Mouse (Mus musculus) c-Kit-positive CD71-negative TER-119-negative erythroid progenitor cells, embryonic 14.5 days (primary cell): ENCODE data around the gene Tmem151b.

ENCODE experiments used
- DNase-seq: peaks from one replicate; pipeline ENCODE4 v3.0.0-alpha.2; 2013; ENCODE audit warnings: low read depth

Gene Tmem151b

DNA sequence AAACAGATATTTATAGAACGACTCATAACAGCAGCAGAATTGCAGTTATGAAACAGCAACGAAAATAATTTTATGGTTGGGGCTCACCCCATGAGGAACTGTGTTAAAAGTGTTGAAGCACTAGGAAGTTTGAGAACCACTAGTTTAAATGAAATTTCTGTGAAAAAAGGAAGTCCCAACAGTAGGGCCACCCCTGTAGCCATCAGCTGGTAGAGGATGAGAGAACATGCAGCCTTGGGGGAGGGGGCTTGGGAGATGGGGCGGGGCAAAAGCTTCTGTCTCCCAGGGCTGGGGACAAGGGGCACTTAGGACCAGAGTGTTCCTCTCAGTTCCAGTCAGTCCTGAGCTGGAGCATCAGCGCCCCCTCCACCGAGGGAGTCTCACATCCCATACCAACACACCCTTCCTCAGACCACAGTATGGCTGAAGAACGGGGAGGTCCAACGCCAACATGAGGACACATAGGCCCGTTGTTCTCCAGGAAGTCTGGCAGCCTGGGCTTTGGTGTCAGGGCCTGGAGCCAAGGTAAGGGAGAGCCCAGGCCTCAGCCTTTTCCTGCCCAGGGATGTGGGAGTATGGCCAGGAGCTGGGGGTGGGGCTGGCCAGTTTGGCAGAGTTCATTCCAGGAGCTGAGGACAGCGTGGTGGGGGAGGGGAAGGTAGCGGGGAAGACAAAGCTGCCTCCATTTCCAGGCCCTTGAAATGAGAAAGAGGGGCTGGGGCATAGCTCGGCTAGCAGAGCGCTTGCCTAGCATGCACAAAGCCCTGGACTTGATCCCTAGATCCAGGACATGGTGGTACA lies 34.8 kb upstream of the Tmem151b start:
- DNase-seq = no peak

DNA sequence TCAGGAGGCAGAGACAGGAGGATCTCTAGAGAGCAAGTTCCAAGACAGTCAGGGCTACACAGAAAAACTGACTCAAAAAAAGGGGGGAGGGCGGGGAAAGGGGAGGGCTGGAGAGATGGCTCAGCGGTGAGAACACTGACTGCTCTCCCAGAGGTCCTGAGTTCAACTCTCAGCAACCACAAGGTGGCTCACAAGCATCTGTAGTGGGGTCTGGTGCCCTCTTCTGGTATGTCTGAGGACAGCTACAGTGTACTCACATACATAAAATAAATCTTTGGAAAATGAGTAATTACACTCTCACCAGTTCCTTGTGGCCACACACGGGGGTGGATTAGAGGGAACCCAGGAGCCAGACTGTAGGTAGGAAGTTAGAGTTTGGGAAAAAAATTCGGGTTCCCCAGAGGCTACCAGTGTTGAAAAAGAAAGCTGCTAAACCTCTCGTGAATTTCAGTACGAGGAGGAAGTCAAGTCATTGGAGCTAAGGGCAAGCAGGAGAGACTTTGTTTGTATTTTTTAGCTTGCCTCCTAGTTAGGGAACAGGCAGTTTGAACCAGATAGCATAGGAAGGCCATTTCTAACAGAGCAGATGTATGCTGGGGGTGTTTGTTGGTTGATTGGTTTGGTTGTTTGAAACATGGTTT lies 33.4 kb upstream of the Tmem151b start:
- no peak for DNase-seq

DNA sequence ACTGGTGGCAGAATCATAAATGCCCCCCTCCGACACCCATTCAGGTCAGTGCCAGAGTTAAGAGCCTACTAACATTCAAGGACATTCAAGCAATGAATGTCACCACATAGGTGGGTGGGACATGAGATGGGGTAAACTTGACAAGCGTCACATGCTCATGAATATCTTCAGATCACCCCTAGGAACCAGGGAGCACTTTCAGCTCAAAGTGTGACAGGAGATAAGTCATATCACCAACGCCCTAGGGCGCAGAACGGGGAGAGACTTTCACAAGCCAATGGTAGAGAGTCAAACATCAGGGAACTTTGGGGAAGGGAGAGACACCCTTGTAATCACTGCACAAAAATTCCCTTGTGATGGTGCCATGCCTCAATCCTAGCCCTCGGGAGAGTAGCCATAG lies 32.7 kb upstream of the Tmem151b start:
- no peak for DNase-seq

DNA sequence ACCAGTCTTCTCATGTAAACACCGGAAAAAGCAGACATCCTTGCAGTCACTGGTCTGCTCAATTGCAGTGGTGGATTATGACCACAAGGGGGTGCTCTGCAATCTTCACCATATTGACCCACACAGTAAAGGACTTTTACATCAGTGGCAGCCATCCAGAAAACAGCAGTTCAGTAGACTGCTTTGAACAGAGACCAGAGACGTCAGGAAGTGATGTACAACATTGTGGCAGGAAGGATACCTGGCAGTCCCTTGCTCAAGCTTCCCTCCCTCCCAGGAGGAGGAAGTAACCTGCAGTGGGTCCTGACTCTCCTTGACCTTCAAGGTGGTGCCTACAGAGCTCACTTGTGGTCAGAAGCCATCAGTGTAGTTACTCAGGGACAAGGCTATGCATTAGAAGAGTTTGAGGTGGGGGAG lies 32.1 kb upstream of the Tmem151b start:
- peak; percentile 80 for DNase-seq

DNA sequence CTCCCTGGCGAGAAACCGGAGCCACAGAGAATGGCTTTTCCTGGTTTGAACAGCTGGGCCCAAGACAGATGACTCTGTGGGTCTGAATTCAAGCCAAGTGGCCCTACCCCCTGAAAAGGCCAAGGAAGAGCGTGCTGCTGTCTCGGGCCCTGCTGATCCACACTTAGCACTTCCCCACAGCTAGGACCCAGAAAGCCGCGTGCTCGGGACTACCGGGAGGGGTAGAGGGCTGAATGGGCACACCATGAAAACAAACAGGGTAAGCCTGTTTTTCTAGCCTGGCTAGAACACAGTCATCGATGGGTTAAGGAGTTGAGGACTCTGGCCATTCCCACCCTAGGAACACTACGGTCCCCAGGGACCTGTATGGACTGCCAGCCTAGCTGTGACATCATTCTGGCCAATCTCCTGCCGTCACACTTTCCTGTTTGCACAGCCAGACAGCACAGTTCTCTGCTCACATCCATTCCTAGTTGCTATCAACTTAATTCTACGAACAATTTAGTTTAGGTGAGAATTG lies 31.5 kb upstream of the Tmem151b start:
- no peak for DNase-seq

DNA sequence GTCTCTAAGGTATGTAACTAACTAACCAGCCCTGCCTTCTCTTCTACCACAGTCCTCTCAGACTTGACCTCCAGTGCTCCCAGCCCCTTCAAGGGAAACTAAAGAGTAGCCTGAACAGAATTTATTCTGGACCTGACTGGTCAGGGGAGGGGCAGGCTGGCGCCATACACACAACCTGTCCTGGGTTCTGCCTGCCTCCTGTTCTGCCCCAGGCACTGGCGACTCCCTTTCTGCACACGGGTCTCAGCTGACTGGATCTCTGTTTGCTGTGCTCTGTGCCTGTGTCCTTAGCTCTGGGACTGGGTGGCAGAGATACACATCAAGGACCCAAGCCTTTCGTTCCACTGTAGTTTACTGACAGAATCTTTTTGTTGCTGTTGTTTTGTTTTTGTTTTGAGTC lies 30.1 kb upstream of the Tmem151b start:
- no peak for DNase-seq

DNA sequence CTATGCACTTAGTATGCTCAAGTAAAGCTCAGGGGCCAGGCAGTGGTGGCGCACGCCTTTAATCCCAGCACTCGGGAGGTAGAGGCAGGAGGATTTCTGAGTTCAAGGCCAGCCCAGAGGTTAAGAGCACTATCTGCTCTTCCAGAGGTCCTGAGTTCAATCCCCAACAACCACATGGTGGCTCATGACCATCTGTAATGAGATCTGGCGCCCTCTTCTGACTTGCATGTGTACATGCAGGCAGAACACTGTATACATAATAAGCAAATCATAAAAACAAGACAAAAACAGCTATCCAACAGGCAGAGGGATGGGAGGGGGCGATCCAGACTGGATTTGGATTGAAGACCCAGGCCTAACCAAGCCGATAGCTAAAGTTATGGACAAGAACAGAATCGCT lies 29.4 kb upstream of the Tmem151b start:
- no peak for DNase-seq

DNA sequence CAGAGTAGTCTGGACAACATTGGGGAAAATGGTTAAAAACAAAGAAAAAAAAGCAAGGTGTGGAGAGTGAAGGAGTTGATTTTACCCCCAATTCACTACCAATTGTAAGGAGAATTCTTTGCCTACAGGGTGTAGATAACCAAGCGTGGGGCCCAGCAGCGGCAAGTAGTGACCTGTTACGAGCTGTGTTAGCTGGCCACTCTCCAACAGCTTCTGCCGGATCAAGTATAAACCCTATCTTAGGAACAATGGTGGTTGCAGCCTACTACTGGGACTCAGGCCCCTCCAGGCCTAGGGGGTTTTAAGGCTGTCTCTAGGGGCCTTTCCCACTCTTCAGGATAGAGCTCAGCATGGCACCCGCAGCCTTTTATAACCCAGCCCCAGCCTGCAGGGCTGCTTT lies 28.8 kb upstream of the Tmem151b start:
- DNase-seq = no peak

DNA sequence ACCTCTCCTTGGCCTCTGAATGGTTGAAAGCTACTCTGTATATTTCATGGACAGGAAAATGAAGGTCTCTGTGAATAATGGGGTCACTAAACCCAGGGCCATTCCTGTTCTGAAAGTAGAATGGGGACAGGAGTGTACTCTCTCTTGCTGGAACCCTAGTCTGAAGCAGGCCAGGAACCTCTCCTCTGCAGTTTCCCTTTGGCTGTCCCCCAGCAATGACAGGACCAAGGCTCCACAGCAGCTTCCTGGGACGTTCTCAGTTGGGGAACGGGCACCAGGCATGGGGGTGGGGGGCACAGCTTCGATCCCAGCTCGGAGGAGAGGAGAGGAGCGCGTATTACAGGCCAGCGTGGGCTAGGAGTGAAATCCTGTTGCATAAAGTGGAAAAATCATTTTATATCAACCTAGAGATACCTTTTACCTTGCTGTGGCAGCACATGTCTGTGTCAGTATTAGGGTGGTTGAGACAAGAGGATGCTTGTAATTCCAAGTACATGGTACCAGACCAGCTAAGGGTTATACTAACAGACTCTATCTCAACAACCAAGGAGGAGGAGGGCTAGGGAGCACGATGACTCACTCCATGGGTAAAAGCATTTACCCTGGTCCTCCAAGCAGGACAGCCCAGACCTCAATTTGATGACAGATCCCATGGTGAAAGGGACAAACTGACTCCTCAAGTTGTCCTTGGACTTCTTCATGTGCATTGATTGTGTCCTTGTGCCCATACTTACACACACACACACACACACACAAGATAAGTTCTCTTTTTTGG lies 25.8 kb upstream of the Tmem151b start:
- no peak for DNase-seq

DNA sequence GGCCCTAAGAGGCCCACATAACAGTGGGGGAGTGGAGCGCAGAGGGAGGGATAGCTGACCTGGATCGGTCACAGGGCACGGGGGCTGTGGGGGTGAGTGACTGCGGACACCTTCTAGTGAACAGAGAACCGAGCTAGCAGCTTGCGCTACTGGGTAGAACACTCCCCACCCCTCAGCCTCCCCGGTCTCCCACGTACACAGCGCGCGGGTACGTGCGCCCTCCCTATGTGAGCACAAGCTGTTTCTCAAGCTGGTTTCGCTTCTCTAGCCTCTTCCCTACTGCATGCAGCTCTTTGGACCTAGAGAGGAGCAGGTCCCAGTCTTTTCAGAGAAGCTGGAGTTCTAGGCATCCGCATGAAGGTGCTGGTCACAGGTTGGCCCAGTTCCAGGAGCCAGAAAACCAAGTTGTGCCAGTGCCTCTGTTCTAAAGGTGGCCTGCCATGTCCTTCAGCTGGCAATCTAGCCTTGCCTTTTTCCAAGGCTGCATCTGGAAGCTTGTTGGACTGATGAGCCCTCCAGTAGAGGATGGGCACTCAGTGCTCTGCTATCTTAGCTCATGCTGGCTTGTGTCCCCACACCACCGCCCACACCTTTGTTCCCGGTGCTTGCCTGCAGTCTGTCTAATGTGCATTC lies 24.8 kb upstream of the Tmem151b start:
- DNase-seq = no peak

DNA sequence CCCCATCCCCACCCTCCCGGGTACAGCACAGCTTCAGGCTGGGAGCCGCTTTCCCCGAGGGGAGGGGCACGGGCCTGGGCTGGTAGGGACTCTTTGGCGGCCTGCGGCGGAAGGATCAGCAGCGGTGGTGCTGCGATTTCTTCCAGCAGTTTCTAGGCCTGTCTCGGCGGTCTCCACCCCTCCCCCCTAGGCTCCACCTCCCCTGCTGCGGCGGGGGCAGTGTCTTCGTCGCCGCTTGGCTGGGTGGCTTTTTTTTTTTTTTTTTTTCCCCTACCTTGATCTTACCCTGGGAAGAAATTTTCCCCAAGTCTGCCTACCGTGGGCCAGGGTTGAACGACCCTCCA lies 24.3 kb upstream of the Tmem151b start:
- peak; percentile 88 for DNase-seq

DNA sequence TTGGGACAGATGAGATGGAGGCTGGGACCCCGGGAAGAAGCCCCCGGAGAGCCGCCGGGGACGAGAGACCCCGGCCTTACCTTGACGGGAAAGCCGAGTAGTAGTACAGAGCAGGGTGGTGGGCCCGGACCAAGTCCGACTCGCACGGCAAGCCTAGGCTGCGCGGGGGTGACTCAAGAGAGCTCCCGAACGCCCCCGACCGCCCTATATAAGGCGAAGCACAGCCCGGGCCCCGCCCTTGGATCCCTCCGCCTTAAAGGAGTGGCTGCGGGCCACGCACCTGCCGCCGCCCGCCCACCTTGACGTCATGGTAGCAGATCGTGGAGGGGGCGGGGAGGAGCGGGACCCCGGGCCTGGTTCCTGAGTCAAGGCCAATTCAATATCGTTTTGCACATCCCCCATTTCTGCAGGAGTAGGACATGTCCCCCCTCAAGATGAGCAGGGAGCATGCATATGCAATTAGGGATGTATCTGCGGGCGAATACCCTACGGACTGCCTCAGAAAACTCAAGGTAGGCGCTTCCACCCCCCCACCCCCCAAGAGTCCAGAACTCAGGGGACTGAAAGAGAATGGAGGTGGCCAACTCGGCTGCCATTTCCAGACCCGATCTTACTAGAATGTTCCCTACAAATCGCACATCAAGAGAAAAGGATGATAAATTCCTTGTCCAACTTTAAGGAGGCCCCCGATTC lies 23.8 kb upstream of the Tmem151b start, which contains the start of gene Hsp90ab1:
Gene Hsp90ab1, minus strand, starts transcription at position 185 of the 693 bp plus-strand sequence.
- peak; percentile 95 for DNase-seq

DNA sequence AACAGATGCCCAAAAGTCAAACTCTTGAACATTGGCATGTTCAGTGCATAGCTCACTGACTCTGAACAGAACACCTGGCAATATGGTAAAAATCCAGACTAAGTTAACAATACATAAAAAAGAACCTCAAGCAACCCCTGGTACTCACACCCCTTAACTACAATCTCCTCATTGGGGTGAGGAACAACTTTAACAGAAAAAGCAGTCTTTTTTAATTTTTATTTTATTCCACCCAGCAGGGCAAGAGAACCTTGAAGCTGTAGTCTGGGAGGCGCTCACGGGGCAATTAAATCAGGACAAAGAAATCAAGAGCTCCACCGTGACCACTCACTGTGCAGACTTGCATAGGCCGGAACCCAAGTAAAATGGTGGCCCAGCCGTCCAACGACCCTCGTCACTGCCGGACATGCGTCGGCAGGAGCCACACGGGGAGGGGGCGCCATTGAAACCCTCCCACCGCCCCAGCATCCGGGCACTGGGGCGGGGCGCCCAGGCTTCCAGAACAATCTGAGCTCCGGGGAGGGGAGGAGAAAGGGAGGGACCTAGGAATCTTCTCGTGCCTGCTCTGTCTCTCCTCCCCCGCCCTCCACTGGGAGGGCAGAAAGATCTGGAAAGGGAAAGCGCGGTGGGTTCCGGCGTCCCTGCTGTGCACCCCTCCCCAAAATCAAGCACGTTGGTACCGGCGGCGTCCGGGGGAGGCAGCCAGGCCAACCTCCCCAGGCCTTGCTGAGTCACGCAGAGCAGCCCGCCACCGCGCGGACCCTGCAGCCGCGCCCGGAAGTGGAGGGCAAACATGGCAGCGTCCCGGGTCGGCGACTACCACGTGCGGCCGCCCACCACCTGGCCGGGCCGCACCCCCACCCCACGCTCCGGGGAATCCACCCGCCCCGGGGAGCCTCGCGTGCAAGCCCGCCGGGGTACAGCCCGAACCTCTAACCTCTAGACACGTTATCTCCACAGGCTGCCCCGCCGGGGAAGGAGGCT lies 22.9 kb upstream of the Tmem151b start:
- DNase-seq = no peak

DNA sequence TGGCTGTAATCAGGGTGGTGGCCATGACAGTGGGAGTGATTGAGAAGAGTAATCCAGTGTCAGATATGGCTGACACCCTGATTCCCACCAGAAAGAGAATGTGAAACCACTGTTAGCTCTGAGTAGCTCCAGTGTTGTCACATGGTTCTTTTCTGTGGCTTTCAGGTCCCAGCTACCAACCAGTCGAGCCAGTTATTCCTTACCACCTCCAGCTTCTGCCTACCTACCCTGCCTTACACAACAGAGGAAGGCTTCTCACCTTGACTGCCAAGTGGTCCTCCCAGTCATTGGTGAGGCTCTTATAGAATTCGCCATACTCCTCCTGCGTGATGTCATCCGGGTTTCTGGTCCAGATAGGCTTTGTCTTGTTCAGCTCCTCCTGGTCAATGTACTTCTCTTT lies 20.5 kb upstream of the Tmem151b start:
- DNase-seq = no peak

DNA sequence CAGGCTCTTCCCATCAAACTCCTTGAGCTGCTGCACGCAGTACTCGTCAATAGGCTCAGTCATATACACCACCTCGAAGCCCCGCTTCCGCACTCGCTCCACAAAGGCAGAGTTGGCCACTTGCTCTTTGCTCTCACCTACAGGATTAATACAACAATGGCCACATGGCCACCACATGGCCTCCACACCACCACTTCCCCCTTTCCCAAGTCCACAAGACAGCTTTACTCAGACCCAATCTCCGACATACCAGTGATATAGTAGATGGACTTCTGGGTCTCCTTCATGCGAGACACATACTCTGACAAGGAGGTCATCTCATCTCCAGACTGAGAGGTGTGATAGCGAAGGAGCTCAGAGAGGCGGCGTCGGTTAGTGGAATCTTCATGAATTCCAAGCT lies 19.5 kb upstream of the Tmem151b start:
- DNase-seq = no peak

DNA sequence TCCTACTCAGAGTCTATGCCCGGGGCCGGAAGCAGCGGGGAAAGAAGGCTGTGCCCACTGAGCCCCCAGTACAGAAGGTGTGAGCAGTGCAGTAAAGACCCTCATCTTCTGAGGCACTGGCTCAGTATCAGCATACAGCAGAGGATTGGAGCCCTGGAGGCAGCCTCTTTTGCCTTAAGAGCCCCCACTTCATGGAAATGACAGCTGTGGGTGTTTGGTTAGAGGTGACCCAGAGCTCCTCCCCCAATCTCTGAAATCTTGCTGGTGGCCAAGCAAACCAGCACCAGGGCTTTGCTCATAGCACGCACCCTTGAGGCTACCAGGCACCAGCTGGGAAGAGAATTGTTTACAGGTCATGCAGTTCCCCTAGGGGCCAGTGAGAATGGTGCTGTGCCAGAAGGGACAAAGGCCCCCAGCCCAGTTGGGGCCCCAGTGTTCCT lies 17.7 kb upstream of the Tmem151b start:
- DNase-seq = no peak

DNA sequence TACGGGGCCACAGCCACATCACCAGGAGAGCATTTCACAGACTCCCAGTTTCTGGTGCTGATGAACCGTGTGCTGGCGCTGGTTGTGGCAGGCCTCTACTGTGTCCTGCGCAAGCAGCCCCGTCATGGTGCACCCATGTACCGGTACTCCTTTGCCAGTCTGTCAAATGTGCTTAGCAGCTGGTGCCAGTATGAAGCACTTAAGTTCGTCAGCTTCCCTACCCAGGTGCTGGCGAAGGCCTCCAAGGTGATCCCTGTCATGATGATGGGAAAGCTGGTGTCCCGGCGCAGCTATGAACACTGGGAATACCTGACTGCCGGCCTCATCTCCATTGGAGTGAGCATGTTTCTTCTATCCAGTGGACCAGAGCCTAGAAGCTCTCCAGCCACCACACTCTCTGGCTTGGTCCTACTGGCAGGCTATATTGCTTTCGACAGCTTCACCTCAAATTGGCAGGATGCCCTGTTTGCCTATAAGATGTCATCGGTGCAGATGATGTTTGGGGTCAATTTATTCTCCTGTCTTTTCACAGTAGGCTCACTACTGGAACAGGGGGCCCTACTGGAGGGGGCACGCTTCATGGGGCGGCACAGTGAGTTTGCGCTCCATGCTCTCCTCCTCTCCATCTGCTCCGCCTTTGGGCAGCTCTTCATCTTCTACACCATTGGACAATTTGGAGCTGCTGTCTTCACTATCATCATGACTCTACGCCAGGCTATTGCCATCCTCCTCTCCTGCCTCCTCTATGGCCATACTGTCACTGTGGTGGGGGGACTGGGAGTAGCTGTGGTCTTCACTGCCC lies 17.1 kb upstream of the Tmem151b start:
- DNase-seq = no peak

DNA sequence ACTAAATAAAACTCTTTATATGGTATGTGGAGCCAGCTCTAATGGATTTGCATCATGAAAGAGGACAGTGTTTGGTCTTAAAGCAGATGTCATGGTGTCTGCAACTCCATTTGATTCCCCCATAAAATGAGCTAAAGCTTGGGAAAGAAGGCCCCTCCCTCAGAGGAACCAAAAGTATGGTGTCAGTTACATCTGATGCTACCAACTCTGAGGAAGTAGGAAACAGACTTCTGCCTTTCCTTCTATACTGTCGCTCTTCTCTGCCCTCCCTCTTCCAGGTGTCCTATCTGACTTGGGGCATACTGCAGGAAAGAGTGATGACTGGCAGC lies 16.5 kb upstream of the Tmem151b start:
- DNase-seq = no peak

DNA sequence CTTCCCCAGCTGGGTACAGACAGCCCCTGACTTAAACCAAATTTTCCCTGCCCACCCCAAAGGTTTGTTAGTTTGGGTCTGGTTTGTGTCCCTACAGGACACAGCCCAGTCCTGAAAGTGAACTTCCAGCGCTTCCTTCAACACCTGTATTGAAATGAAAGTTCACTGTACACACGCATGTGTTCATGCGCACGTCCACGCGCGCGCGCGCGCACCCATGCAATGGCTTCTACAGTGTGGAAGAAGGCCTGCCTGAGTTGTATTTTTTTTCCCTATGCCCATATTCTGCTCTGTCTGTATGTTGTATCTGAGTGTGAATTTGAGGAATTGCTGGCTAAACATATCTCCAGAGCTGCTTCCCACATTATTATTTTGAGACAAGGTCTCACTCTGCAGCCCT lies 15.6 kb upstream of the Tmem151b start:
- DNase-seq = no peak
